Mouse (Mus musculus) E14TG2a.4 (cell line): Measurements from ENCODE around the gene Bpifb1.

Experiments
- CTCF ChIP-seq: conservative IDR thresholded peaks from 2 replicates; pipeline ENCODE4 v1.5.1; 2014; ENCODE audit warnings: low read length
- NANOG ChIP-seq: IDR thresholded peaks from 2 replicates; pipeline ENCODE4 v1.6.1; 2014; ENCODE audit warnings: borderline replicate concordance, low read length, mixed read lengths
- POU5F1 ChIP-seq: IDR thresholded peaks from 2 replicates; pipeline ENCODE4 v1.6.1; 2014; ENCODE audit warnings: low read length, borderline replicate concordance

- no peak for TF ChIP-seq CTCF
- TF ChIP-seq NANOG = no peak
- TF ChIP-seq POU5F1 = no peak
Measured at GRCm38 (mm10) chr2:154227830-154228229, 37.2 kb downstream of the Bpifb1 start.
